Mouse (Mus musculus) small intestine, adult 10 weeks (tissue): ENCODE measurements around the gene Gfra4. TPM values are rescaled to one million over a fixed set of nuclear protein-coding genes. Genes with fewer than 3 reads are reported as not detected.

Experiments
- polyA plus RNA-seq: library from polyadenylated mRNA; stranded (reverse); fragments of 350-450 nt; fragmentation: Illumina TruSeq; extraction: RNeasy Lipid Tissue Mini Kit (QIAGEN cat#74804); gene quantifications from one replicate; pipeline ENCODE4 v1.2.3, GENCODE M21; 2014; ENCODE audit warnings: low replicate concordance

The Gfra4 gene
- not detected for polyA plus RNA-seq

DNA sequence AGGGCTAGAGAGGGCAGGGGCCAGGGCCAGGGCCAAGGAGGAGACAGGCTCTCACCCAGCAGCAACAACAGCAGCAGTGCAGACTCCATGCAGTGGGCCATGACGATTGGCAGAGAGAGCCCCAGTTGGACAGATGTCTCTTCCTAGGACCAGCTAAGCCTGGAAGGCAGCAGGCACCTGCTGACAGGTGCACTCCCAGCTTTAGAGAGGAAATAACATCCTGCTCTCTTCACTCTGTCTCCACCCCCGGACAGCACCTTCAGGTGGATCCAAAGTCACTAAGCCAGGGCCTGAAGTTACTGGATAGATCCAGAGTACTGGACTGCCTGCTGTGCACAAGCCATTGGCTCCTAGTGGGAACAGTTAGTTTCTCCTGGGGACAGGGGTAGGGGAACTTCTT is at the start of gene Gfra4:
Gene Gfra4, minus strand, starts transcription at position 101 of the 400 bp plus-strand sequence.

DNA sequence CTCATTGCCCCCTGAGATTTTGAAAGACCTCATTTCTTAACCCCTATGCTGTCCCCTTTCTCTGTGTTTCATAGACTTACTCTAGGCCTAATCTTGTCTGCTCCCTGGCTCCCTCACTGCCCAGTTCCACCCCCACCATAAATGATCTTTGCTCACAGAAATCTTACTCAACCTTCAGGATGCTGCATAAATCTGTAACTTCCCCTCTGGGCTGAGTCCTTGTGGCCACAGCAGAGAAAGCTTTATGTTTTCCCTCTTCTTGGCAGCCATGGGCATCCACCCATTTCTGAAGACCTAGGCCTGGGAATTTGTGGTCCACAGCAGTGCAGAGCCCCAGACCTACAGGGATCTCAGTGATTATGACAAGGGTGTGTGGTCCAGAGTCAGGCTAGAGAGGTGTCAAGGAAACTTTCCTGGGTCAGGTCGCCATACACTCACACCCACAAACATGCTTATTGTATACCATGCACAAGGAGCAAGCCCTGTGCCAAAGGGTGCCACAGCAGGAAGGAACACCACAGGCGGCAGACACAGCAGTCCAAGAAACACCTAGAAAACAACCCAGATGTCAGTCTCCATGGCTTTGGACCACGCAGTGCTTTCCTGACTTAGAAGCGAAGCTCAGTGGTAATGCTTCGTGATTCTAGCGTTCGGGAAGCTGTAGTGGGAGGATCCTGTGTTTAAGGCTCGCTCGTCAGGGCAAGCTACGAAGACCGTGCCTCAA is 43.9 kb upstream of the Gfra4 start, which contains the start of gene Siglec1:
Gene Siglec1, minus strand, starts transcription at position 99 of the 724 bp plus-strand sequence.

GRCm38 (mm10) chr2:131063404-131063864 is 20.5 kb upstream of the Gfra4 start, which contains the start of gene Adam33:
TSS of gene Adam33 (minus strand) at chr2:131063814.

Other genes starting within 250 kb of the Gfra4 start
- gene 4930402H24Rik, start 136.7 kb downstream of the Gfra4 start, polyA plus RNA-seq: 20.3 TPM
- gene Atrn, start 136.6 kb downstream of the Gfra4 start, polyA plus RNA-seq: 19.0 TPM
- gene Adam33, start 20.7 kb upstream of the Gfra4 start, polyA plus RNA-seq: 0.41 TPM
- 0.30 TPM for gene Siglec1, start 43.7 kb upstream of the Gfra4 start, polyA plus RNA-seq
- 0.30 TPM for gene Hspa12b, start 84.2 kb upstream of the Gfra4 start, polyA plus RNA-seq
- gene Gm11037, start 90.4 kb upstream of the Gfra4 start, polyA plus RNA-seq: not detected
- 0.93 TPM for gene 1700037H04Rik, start 117.0 kb upstream of the Gfra4 start, polyA plus RNA-seq
- gene Cenpb, start 137.0 kb upstream of the Gfra4 start, polyA plus RNA-seq: 6.3 TPM
- gene Cdc25b, start 143.9 kb upstream of the Gfra4 start, polyA plus RNA-seq: 3.2 TPM
- 1.1 TPM for gene Spef1, start 144.2 kb upstream of the Gfra4 start, polyA plus RNA-seq
- gene Ap5s1, start 164.0 kb upstream of the Gfra4 start, polyA plus RNA-seq: 4.5 TPM
- 7.1 TPM for gene Mavs, start 191.0 kb upstream of the Gfra4 start, polyA plus RNA-seq
- gene Pank2, start 219.4 kb upstream of the Gfra4 start, polyA plus RNA-seq: 58.1 TPM